Mouse (Mus musculus): ENCODE results near the gene Defb19.

Defb19 gene

DNA sequence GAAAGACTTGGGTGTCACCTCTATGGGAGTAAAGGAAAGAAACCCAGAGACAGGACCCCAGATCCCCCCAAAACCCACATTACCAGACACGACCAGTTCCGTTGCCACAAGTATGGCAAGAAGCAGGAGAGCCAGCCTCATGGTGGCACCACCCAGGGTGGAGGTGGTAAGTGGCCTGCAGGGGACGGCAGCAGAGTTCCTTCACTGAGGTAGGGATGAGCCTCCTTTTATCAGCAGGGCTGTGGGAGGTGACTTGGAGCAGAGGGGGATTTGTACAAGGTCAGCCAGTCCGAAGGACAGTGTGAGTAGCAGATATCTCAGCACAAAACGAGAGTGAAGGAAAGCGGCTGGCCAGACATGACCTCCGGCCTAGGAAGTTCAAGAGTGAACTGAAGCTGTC, at the start of gene Defb19:
TSS of gene Defb19 (minus strand) at position 206 of the 400 bp plus-strand sequence.
- no peak for DNase-seq (ENCODE audit: low read depth, low spot score)

DNA sequence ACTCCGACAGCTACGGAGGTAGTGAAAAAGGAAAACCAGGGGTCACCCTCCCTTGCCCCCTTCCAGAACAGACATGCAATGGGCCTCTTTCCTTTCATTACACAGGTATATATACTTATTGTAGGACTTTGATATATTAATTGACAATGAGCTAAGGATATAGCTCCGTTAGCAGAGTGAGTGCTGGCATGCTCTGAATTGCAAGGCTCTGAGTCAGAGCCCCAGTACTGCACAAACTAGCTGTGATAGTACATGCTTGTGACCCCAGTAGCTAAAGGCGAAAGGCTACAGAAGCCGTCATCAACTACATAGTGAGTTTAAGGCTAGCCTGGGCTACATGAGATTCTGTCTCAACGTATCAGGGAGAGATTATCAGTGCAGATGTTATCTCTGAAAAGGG, 49.8 kb upstream of the Defb19 start:
- DNase-seq (ENCODE audit: low read depth, low spot score) = no peak

- no peak for DNase-seq (ENCODE audit: low read depth, low spot score)
Measured at GRCm38 (mm10) chr2:152629239-152629638, 49.1 kb upstream of the Defb19 start.

DNA sequence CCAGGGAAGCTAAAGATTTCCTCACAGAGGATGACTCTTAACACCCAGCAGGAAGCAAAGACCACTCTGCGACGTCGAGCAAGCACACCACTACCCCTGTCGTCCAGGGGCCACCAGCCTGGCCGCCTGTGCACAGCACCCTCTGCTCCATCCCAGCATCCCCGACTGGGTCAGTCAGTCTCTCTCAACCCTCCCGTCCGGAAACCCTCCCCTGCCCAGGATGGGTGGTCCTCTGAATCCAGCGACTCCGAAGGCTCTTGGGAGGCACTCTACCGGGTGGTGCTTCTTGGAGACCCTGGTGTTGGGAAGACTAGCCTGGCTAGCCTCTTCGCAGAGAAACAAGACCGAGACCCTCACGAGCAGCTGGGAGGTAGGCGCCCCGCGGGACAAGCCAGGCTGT, 48.0 kb upstream of the Defb19 start:
- DNase-seq (ENCODE audit: low read depth, low spot score) = no peak

DNA sequence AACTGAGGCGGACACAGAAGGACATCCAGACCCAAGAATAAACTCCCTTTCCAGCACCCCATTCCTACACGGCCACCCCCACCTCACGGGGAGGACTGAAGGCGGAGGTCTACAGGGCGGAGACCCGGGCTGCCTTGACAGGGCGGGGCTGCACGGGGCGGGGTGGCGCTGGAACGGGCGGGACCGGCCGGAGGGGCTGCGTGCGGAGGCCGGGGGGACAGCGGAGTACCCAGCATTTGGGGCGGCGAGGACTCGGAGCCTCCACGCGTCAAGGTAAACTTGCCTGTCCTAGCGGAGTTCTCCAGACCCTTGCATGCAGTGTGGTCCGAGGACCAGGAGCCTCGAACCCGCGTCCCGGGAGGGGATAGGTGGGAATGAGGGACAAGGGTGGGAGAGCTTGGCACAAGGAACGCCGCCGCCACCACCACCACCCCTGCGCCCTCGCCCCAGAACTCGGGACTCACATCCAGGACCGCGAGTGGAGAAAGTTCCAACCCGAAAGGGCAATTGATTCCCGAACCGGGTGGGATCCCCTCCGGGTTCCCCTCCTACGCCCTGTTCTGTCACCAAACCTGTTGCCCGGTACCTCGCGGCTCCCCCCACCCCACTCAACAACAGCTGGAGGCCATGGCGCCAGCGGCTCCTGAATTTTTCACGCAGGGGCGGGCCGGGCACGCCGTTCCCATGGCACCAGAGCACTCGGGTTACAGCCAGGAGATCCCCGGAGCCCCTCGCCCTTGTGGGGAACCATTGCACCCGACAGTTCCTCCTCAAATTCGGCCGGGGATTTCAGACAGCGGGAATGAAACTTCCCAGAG, 46.9 kb upstream of the Defb19 start, which contains the start of gene Rem1:
TSS of gene Rem1 (plus strand) at position 178 of the 818 bp plus-strand sequence.
- no peak for DNase-seq (ENCODE audit: low read depth, low spot score)

GRCm38 (mm10) chr2:152625256-152625655, 45.1 kb upstream of the Defb19 start:
- no peak for DNase-seq (ENCODE audit: low read depth, low spot score)

DNA sequence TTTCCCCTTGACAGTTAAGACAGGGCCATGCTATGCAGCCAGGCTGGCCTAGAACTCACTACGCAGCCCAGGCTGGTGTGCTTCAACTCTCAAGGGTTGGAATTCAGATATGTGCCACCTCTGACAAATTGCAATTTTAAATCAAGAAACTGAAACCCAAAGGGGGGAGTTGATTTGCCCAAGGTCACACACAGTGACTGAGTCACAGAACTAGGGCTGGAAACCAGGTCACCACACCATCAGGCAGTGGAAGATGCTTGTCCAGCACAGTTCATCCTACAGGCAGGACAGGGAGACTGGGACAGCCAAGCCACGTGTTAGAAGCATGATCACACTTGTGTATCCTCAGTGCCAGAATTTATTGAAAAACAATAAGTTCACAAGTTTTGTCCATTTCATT, 44.5 kb upstream of the Defb19 start:
- DNase-seq (ENCODE audit: low read depth, low spot score) = no peak

GRCm38 (mm10) chr2:152622953-152623352, 42.8 kb upstream of the Defb19 start, which contains the start of gene Defb25:
Defb25 (minus strand) TSS chr2:152623053.
- no peak for DNase-seq (ENCODE audit: low read depth, low spot score)

DNA sequence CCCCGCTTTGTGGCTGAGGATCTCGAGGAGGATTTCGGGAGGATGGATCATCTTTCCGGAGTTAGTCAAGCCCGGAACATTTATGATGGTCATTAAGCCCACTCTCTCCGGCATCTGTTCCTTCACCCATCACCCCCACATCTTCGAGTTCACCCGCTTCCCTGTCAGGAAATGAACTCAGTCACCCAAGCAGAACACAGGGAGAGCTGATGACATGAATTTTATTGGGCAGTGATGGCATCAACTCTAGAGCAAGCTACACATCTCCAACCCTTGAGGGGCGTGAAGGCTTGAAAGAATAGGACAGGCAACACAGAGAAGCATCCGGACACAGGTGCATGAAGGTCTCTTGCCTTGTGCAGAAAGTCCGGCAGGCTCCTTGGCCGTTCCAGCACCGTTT, 42.0 kb upstream of the Defb19 start:
- no peak for DNase-seq (ENCODE audit: low read depth, low spot score)

GRCm38 (mm10) chr2:152620367-152621134, 40.4 kb upstream of the Defb19 start:
- no peak for DNase-seq (ENCODE audit: low read depth, low spot score)

DNA sequence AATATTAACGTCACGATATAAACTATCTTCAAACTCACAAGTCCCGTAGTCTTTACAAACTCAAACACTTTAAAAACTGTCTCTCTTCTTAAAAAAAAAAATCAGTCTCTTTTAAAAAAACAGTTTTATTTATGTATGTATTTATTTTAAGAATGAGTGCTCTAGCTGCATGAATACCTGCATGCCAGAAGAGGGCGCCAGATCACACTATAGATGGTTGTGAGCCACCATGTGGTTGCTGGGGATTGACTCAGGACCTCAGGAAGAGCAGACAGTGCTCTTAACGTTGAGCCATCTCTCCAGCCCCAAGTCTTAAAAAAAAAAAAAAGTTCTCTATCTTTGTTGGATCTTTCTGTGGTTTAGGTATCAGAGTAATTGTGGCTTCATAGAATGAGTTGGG, 37.3 kb upstream of the Defb19 start:
- no peak for DNase-seq (ENCODE audit: low read depth, low spot score)

DNA sequence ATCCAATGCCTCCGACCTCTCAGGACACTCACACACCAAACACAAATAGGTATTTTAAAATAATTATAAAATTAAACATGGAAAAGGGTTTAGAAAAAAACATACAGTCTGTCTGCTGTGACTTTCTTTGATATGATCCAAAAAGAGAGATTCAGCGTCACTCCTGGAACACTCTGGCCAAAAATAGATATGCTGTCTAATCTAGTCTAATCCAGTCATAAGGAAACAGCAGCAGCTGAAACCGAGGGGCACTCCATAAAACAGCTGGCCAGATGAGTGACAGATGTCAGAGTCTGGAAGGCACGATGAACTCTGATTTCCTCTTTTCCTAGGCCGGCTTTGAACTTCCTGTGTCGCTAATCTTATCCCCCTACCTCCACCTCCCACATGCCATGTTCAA, 36.4 kb upstream of the Defb19 start:
- no peak for DNase-seq (ENCODE audit: low read depth, low spot score)

GRCm38 (mm10) chr2:152615563-152615962, 35.5 kb upstream of the Defb19 start:
- peak; percentile 39 for DNase-seq (ENCODE audit: low read depth, low spot score)

GRCm38 (mm10) chr2:152612193-152612592, 32.1 kb upstream of the Defb19 start:
- DNase-seq (ENCODE audit: low read depth, low spot score) = peak; percentile 9

DNA sequence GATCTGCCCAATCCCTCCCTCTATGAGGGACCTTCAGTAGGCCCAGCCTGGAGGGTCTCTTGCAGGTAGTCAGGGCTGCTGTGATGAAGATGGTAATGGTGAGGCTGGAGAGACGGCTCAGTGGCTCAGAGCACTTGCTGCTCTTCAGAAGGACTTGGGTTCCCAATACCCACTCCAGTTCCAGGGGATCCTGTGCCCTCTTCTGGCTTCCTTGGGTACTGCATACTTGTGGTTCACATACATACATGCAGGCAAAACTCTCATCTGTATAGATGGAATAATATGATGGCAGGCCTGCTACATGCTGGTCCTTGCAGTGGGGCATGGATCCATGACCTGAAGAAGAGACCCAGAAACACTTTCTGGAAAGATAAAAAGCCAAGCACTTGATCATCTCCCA, 28.6 kb upstream of the Defb19 start:
- DNase-seq (ENCODE audit: low read depth, low spot score) = no peak

- DNase-seq (ENCODE audit: low read depth, low spot score) = no peak
Measured at GRCm38 (mm10) chr2:152607746-152608145, 27.6 kb upstream of the Defb19 start.

- no peak for DNase-seq (ENCODE audit: low read depth, low spot score)
Measured at GRCm38 (mm10) chr2:152604057-152604456, 23.9 kb upstream of the Defb19 start, which contains the start of gene Defb36. Defb36 (plus strand) TSS chr2:152604327.

DNA sequence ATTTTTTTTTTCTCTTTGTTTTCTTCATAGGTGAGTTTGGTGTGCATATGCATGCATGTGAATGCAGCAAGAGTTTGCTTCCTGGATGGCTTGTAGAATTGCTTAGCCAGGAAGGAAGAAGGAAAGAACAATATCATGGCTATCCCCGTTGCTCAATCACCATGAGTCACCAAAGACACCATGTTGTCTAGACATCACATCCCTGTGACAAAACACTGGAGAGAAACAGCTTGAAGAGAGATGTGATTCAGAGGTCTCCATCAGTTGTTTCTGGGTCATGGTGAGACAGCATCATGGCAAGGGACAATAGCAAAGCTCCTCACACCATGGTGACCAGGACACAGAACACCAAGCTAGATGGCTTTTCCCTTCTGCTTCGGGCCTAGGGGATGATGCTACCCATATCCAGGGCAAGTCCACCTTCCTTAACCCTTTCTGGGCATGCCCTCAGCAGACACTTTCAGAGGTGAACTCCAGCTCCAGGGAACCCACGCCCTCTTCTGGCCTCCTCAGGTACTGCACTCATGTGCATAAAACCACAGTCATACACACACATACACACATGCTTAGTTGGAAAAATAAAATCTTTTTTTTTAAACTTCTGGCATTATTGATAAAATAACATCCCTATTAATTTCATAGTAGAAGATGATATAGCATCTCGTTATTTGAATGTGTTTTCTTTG, 21.3 kb upstream of the Defb19 start:
- DNase-seq (ENCODE audit: low read depth, low spot score) = no peak

GRCm38 (mm10) chr2:152600076-152600475, 20.0 kb upstream of the Defb19 start:
- DNase-seq (ENCODE audit: low read depth, low spot score) = no peak

- DNase-seq (ENCODE audit: low read depth, low spot score) = no peak
Measured at GRCm38 (mm10) chr2:152599299-152599698, 19.2 kb upstream of the Defb19 start, which contains the start of gene Defb45. Defb45 (minus strand) TSS chr2:152599399.

- DNase-seq (ENCODE audit: low read depth, low spot score) = no peak
Measured at GRCm38 (mm10) chr2:152589021-152589420, 8.9 kb upstream of the Defb19 start.

GRCm38 (mm10) chr2:152588450-152588849, 8.3 kb upstream of the Defb19 start:
- DNase-seq (ENCODE audit: low read depth, low spot score) = no peak

Data from telencephalon, adult 2 months (tissue).